Mouse (Mus musculus): ENCODE measurements at regions not wholly inside any gene's neighbourhood (a gene's known extent, or its start where the extent isn't known, plus 50 kb on each side); places are given as distances from the start of the nearest gene placed in this dataset.

DNA sequence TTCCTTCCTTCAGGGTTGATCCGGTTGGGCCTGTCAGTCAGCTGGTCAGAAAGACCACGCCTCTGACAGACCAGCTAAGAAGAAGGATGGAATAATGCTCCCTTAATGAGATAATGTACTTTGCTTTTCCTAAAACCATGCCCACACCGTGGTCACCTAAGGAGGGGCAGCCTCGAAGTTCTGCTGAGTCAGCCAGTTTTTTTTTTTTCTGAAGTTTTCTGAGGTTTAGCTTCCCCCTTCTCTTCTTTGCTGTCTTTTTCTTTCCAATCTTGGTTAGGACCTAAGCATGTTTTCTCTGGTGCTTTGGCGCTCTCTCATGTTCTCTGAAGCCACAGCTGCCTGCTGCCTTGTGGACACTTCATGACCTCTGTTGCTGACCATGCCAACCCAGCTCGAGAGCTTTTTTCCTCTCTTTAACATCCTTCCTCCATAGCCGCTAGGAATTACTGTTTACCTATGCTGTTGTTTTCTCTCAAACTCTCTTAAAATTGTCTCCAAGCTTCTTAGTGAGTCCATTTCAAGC lies 84.7 kb upstream of the Zfp648 start:
- DNase-seq: no peak
- intact Hi-C loops (cut with DNase I): loop anchor here (5.0 kb wide), 1 partner anchor 219 kb away; the partner anchor contains the start of gene Glul

DNA sequence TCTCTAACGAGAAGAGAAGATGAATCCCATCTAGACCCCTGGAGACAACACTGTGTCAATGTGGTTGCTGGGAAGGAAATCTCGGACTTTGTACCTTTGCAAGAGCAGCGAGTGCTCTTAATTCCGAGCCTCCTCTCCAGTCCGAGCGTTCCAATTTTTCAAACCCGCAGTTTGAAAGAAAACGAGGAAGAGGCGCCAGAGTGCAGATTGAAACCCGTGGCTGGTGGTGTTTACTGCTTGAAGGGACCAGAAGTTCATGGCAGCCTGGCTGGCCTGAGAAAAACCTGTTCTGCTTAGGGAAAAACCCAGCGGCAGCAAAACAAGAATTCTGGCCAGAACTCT lies 83.7 kb upstream of the Zfp648 start:
- intact Hi-C loops (cut with DNase I): loop anchor here (5.0 kb wide), 1 partner anchor 220 kb away; the partner anchor contains the start of gene Glul
- DNase-seq: no peak

DNA sequence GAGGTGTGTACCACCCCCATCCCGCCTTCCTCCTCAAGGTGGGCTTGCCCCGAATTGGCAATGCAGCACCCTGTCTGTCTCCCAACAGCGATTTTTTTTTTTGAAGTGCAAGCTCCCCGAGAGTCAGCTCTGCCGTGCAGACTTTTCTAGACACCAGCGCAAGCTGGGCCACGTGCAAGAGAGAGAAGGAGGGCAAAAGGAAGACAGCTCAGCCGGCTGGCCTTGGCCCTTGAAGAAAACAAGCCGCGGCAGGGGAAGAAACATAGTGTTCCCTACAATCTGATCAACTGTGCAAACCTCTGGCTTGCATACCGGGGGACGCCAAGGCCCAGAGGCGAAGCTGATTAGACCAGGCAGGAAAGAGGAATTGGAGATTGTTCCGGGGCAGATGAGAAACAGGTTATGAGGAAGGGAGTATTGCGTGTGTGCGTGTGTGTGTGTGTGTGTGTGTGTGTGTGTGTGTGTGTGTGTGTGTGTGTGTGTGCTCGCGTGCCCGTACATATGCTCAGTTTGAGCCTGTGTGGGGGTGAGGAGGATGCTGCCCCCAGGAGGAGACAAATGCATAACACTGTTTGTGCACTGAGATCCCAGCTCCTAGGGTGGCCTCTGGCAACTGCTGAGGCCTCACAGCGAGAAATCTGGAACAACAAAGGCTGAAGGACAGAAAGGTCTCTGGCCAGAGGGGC lies 83.2 kb upstream of the Zfp648 start:
- intact Hi-C loops (cut with DNase I): loop anchor here (5.0 kb wide), 1 partner anchor 221 kb away; the partner anchor contains the start of gene Glul
- DNase-seq: no peak

DNA sequence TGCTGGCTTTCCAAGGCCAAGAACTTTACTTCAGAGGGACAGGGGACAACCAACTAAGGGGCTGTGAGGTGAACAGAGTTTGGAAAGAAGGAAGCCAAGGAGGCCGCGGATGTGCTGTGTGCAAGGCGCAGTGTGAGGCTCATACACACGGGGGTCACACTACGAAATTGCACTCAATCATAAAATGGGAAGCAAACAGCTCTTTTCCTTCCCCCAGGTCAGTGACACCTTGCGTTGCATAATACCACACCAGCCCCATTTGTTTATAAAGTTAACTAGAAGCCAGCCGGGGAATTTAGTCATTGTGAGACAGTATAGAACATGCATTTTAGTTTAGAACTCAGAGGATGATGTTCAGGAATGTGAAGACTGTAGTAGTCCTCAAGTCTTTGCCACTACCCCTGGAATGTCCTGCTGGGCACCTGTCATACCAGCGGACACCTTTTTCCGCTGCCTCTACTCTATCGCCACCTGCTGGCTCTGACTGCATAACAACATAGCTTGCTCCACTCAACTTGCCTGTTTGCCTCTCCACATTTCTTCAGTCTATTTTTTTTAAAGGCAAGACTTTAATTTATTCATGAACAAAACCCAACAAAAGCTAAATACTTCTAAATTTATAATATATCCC lies 82.5 kb upstream of the Zfp648 start:
- DNase-seq: peak; percentile 71
- intact Hi-C loops (cut with DNase I): loop anchor here (5.0 kb wide), 1 partner anchor 221 kb away; the partner anchor contains the start of gene Glul

DNA sequence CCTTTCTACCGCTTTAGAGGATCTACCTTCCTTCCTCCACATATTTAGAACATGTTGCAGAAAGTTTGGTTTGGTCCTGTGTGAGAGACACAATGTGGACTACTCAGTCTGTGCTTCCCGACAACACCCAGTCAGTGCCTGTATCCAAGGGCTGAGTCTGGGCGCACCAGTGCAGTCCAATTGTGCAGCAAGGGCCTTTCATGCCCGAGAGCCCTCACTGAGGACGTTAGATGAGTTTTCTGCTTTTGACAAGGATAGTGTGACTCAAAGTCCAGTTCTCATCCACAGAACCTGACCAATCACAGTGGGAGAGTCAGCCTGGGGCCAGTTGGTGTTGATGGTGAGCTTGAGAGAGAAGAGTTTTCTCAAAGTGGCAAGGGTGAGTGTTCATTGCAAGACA lies 81.4 kb upstream of the Zfp648 start:
- no peak for DNase-seq
- intact Hi-C loops (cut with DNase I): loop anchor here (5.0 kb wide), 1 partner anchor 222 kb away; the partner anchor contains the start of gene Glul

DNA sequence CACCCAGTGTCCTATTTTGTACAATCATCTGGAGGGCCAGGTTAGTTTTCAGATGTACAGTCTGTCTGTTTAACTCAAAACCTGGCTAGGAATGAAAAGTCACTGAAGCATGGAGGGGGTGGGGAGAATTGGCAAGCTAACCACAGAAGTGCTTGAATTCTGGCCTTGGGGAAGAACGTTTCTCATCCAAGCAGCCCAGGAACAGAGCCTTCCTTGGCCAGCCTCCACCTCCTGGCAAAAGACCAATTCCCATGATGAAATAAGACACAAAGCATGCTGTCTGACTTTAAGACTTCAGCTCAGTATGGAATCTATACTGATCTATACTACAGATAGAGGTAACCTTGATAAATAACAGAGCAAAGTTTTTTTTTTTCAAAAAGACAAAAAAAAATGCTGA lies 80.3 kb upstream of the Zfp648 start:
- peak; percentile 92 for DNase-seq
- intact Hi-C loops (cut with DNase I): no loop called here

DNA sequence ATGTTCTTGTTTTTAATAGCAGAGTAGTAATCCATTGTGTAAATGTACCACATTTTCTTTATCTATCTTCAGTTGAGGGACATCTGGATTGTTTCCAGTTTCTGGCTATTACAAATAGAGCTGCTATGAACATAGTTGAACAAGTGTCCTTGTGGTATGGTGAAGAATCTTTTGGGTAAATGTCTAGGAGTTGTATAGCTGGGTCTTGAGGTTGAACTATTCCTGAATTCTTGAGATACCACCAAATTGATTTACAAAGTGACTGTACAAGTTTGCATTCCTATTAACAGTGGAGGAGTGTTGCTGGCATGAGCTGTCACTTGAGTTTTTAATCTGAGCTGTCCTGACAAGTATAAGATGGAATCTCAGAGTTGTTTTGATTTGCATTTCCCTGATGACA lies 76.0 kb upstream of the Zfp648 start:
- intact Hi-C loops (cut with DNase I): no loop called here
- DNase-seq: no peak

DNA sequence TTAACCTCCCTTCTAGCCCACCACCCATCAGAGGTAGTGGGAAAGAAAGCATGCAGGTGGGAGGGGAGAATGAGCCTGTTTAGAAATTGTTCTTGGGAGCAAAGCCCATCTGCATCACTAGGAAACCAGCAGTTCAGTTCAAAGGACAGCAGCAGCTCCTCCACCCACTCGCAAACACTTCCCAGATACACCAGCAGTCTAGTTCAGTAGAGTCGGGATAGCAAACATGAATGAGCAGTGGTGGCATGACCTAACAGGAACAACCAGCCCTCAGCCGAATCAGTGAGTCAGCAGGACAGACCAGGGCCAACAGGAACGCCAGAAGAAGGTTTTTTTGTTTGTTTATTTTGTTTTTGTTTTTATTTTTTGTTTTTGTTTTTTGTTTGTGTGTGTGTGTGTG lies 74.5 kb upstream of the Zfp648 start:
- intact Hi-C loops (cut with DNase I): no loop called here
- DNase-seq: no peak

DNA sequence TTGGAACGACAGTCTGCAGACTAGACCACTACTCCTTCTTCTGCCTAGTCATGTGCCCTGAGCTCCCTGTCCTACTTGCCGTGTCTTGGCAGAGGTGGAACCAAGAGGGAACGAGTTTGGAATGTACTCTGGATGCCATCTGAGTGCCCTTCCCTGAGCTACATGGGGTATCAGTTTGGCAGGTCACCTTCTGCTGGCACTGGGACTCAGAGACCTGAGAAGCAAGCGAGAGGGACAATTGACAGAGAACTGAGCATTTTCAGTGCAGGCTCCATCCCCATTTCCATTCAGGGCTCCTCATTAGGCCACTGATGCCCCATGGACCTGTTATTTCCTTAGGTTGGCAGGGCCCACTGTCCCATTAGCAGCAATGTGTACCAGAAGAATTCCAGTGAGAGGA lies 61.5 kb upstream of the Zfp648 start:
- no peak for DNase-seq
- intact Hi-C loops (cut with DNase I): no loop called here

DNA sequence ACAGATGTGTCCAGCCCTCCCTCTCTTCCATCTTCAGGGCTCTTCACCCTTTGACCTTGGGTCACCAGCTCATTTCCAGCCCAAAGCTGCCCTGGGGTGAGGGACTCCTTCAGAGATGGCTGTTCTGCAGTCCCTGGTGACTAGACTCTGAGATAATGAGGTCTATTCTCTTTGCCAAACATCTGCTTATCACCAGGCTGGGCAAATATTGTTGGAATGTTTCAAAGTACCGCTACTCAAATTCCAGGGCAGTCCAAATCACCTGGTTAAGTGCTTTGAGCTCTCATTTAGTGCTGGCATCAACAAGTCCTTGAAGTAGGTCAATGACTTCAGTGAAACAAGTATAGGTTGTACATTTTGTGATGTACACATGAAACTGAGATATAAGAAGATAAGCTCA lies 57.3 kb upstream of the Zfp648 start:
- DNase-seq: no peak
- intact Hi-C loops (cut with DNase I): no loop called here

DNA sequence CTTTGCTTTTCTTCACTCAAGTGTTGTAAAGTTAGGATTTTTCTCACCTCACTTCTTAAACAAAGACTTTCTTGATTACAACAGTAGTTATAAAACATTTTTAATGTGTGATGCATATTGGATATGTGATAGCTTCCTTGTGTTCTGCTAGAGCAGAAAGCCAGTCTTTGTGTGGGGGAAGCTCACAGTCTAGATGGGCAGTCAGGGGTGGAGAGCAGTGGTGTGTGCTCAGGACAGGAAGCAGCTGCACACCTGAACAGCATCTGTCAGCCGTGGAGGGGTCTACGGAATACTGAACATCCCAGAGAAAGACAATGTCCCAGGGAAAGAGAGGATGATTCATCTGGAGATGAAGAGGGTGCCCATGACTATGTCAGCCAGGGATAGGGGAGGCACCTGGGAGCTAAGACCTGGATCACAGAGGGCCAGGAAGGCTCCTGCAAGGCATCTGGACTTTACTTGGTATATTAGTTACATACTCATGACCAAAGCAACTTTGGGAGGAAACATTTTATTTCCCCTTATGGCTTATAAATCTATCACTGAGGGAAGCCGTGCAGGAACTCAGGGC lies 53.9 kb upstream of the Zfp648 start:
- no peak for DNase-seq
- intact Hi-C loops (cut with DNase I): no loop called here

DNA sequence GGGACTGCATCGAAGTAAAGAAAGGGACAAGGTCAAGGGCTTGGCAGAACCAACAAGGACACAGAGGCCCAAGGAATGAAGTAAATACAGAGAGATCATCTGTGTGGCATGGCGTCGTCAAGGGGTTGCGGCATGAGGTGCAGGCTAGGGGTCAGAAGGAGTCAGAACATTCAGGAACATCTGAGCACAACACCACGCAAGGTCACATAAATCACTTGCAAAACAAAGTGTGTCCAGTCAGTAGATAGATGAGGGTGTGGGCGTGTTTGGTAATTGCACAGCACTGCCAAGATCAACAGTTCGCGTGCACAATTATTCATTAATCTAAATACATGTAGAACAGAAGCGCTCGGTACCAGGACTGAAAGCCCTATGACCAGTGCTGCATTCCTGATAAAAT lies 52.0 kb upstream of the Zfp648 start:
- no peak for DNase-seq
- intact Hi-C loops (cut with DNase I): no loop called here

DNA sequence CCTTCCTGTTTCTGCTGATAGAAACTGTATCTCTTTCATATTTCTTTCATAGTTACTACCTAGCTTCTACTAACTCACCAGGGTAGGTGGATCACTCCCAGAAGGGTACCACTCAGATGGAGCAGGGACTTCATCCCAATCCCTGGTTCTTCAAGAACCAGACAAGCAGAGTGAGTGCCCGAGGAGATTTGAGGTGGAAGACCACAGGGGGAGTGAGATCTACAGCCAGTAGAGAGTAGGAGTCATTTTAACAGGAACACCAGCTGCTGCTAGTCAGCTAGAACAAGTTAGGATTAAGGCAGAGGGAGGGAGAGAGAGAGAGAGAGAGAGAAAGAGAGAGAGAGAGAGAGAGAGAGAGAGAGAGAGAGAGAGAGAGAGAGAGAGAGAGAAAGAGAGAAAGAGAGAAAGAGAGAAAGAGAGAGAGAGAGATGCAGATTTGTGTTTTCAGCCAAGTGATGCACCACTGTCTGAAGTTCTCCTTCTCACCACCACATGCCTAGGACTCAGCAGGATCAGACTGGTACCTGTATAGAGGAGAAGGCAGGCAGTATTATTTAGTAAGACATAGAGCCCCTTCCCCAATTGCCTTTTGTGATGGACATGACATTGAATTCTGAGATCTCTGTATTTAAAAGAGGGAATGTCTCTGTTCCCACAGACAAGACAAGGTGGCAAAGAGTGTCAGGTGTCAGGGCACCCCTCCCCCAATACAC lies 51.4 kb upstream of the Zfp648 start:
- no peak for DNase-seq

DNA sequence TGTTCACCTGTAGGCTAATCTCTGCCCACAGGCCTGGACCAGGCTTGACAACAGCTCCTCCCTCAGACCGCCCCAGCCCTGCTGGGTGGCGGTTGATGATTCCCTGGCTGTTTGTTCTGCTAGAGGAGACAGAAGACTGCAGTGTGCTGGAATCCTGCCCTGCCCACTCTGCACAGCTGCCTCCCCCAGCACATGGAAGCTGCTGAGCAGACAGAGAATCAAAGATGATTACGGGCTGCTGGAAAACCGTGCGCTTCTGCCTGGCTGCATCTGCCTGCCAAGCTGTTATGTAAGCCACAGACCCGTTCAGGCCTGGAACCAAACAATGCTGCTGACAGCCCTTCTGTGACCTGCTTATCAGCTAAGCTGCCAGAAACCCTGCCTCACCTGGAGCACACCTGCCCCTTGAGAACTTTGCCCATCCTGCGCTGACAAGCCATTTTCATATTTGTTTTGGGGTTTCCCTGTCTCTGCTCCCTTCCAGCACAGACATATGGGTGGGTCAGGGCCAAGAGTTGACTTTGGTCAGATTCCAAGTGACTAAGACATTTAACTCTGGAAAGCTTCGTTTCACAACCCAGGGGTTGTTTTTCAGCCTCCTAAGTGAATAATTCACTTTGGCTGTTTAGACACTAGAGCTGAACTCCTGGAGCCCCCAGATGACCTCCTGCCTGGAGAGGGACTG lies 50.7 kb upstream of the Zfp648 start:
- peak; percentile 88 for DNase-seq
- intact Hi-C loops (cut with DNase I): no loop called here

More for the DNA sequence above, 51.4 kb upstream of the Zfp648 start:
- intact Hi-C loops (cut with DNase I): no loop called here
